Mouse (Mus musculus) lung, adult 18-20 months (tissue): Measurements from ENCODE around the gene Prss57.
A peak's percentile ranks its signal among the peaks of the same experiment; 100 is the strongest.

Experiments
- DNase-seq, 2 experiments: peaks; one replicate each; pipeline ENCODE4 v3.0.0; 2022; ENCODE audit warnings: mixed read lengths in 2 of 2

Prss57 gene

DNA sequence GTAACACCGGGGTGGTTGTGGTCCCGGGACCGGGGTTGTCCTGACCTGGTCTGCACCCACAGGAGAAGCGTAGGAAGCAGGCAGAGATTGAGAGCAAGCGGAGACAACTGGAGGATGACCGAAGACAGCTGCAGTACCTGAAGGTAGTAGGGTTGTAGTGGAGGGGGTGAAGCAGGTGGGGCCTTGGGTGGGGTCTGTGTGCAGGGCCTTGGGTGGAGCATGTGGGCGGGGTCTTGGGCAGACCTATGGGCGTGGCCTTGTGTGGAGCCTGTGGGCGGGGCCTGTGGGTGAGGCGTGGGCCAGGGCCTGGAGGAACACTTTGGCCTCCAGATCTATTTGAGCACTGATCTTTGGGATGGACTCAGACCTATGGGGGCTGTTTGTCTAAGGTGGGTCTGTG lies 16.2 kb upstream of the Prss57 start:
- no peak for DNase-seq

DNA sequence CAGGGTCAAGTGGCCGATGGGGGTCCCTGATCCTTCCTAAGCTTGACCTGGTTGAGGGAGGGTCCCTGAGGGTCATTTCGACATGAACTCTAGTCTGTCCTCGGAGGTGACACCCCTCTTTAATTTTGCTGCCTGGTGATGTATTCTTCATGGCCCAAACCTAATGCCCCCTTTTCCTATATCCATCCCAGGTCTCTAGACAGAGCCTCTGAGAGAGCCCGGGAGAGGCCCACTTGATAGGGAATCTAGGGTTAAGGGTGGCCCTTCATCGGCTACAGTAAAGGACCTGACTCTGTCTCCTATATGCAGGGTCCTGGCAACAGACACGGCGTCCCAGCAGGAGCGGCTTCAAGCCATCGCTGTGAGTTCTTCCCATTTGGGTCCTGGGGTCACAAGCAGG lies 15.6 kb upstream of the Prss57 start:
- DNase-seq = no peak

DNA sequence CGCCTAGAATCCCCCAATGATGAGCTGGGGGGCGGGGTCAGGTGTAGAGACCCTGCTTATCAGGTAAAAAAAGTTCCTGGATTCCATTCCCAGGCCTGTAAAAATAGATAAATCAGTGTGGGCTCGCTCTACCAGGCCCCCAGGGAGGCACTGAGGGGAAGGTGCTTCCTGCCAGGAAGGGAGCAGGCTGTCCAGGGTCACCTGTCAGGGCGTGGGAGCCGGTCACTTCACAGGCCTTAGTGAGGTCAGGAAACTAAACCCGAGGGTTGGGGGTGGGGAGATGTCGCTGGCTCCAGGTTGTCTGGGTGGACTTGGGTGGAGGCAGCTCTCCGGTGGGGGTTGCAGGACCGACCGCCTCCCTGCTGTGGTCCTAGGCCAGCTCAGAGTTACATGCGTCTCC lies 14.9 kb upstream of the Prss57 start:
- peak in 1 of 2 experiments; percentile 24 for DNase-seq

DNA sequence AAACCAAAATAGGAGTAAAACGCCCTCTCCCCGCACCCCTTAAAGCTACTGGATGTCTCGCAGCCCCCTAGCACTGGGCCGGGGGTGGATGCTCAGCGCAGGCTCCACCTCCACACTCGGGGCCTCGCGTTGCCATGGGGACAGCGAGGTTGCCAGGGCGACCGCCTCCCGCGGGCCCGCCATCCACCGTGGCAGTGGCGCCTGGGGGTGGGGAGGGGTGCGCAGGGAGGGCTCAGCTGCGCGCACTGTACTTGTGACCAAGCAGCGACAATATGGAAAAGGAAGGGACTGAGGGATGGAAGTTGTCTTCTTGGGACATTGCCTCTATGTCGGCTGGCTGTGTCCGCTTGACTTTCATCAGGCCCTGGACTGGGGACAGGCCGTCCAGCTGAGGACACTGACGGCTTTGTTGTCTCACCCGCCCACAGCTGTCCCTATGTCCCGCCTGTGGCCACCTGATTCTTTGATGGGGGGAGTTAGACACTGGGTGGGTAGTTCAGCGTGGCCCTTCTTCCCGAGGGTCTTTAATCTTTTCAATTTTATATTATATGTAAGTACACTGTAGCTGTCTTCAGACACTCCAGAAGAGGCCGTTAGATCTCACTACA lies 13.1 kb upstream of the Prss57 start:
- no peak for DNase-seq

DNA sequence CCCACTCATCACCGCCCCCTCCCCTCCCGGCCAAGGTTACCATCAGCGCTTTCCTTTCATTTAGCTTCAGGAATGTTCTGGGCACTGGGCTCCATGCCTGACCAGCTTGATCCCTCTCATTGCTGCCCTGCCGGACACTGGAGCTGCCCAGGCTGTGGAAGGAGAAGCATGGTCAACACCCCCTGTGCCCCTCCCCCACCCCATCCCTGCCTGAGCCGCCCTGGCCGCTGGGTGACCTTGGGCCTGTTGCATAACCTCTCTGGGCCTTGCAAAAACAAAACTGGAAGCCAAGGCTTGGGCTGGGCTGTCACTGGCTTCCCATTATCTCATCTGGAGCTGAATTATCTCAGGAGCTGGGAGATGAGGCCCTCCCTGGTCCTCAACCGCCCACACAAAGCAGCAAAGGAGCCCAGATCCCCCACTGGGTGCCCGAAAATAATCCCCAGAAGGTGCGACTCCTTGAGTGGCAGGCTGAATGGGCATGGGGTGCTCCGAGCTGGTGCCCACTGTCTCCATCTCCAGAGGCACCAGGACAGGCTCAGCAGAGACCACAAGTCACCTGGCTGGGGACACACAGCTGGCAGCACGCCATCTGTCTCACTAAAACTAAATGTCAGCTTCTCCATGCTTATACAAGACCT lies 11.7 kb upstream of the Prss57 start:
- peak; percentile 70 to 74 for DNase-seq

DNA sequence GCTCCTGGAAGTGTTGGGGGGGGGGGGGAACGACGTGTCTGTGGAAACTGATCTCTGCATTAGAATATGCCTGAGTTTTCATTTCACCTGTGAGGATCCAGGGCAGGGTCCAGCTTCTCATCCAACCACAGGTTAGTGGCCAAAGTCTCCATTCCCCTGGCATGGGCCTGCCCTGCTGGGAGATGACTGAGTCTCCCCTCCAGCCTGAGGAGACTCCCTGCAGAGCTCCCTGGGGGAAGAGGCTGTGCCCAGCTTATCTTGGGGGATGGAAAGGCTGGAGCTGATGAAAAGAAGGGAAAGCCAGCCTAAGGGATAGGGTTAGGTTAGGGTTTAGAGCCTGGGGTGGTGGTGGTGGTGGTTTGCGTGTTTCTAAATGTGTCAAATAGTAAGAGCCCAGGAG lies 11.1 kb upstream of the Prss57 start:
- DNase-seq = no peak

DNA sequence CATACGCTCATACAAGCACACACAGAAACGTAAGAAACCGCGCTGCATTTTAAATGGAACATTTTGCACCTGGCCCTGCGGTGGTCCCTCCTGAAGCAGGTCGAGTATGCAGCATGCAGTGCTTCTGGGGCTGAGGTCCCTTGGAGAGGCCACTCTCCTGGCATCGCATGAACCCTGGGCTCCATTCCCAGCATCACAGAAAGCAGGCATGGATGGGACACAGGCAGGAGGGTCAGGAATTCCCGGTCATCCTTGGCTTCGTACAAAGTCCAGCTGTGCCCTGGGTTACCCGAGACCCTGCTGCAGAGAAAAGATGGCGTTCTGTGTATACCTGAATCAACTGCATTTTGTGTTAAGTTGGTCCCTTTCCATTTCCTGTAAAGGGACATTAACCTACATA lies 9.7 kb upstream of the Prss57 start:
- DNase-seq = no peak

DNA sequence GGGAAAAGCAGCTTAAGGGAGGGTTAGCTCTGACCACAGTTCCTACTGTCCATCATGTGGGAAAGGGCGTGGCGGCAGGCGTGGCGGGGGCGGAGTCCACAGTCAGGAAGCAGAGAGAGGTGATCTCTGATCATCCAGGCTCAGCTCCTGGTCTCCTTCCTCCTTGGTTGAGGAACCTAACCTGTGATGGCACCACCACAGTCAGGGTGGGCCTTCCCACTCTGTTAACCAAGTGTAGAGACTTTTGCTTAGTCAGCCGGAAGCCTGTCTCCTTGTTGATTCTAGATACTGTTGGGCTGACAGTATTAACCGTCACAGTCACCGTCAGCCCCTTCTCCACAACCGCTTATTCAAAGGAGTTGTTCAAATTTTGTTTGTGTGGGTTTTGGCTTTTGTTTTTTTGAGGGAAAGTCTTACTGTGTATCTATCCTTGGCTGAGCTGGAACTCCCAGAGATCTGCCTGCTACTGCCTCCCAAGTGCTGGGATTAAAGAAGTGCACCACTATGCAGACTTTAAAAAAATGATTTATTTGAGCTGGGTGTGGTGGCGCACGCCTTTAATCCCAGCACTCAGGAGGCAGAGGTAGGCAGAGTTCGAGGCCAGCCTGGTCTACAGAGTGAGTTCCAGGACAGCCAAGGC lies 7.6 kb upstream of the Prss57 start:
- DNase-seq = peak; percentile 33 to 36

GRCm38 (mm10) chr10:79797326-79797725 lies 6.6 kb upstream of the Prss57 start:
- no peak for DNase-seq

GRCm38 (mm10) chr10:79795905-79796304 lies 5.1 kb upstream of the Prss57 start:
- DNase-seq = no peak

- DNase-seq = peak; percentile 84 to 85
Observed at GRCm38 (mm10) chr10:79794491-79794931, 3.8 kb upstream of the Prss57 start.

DNA sequence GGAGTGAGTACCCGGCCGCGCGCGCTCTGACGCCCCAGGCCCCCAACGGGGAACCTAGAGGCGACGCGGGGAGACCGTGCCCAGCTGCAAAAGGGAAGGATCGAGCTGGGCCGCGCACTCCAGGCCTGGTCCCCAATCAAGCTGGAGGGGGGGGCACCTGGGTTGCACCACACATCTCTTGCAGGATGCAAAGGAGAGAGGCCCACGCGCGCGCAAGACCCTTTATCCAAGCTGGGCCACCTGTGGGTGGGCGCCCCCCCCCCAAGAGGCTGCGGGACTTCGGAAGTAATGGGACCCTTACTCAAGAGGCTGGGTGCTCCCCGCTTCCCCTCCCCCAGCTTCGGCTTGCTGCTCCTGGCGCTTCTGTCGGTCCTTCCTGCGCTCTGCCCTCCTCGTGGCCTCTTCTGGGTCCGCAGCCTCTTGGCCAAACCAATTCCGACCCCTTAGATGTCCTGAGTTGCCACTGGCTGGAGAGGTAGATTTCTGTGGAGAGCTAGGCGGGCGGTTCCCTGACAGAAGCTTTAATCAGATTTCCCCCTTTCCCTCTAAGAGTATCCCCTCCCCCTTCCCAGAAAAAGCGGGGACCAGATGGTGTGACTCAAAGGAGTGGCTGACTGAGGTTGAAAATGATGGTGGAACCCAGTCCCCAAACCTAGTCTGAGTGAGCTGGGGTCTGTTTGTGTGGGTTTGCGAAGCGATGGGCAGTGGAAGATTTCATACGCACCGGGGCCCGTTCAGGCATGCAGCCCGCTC lies 3.2 kb upstream of the Prss57 start:
- DNase-seq = peak; percentile 22 to 31

- DNase-seq = peak; percentile 65 to 68
Observed at GRCm38 (mm10) chr10:79793051-79793737, 2.4 kb upstream of the Prss57 start, which contains the start of gene Palm. Palm (plus strand) TSS chr10:79793572.

DNA sequence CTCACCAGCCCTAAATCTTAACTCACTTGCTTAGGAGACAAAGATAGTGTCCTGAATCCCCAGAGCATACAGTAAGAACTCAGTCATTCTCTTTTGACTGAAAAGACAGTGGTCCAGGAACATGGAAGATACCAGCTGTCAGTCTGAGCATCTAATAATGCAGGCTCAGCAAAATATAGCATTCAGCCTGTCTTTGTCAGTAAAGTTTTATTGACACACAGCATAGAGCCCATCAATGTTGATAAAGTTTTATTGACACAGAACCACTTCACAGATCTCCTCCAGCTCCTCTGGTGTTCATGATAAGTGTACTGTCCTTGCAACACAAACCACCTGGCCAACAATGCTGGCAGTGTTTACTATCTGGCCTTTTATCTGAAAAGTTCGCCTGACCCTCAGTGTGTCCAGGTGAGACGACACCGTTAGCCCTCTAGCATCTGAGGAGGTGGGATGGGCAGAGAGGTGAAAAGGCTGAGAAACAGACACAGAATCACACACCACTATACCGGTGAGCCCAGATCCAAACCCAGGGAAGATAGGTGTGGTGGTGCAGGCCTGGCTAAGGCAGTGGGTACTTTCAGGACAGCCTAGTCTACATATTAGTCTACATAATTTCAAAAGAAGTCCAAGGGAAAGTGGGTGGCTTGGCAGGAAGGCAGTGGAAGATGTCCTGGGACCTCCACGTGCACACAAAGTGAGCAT lies 1.7 kb upstream of the Prss57 start:
- no peak for DNase-seq

GRCm38 (mm10) chr10:79789581-79789980 lies 1.2 kb downstream of the Prss57 start:
- no peak for DNase-seq

- peak; percentile 67 to 68 for DNase-seq
Observed at GRCm38 (mm10) chr10:79788386-79789158, 2.2 kb downstream of the Prss57 start.

DNA sequence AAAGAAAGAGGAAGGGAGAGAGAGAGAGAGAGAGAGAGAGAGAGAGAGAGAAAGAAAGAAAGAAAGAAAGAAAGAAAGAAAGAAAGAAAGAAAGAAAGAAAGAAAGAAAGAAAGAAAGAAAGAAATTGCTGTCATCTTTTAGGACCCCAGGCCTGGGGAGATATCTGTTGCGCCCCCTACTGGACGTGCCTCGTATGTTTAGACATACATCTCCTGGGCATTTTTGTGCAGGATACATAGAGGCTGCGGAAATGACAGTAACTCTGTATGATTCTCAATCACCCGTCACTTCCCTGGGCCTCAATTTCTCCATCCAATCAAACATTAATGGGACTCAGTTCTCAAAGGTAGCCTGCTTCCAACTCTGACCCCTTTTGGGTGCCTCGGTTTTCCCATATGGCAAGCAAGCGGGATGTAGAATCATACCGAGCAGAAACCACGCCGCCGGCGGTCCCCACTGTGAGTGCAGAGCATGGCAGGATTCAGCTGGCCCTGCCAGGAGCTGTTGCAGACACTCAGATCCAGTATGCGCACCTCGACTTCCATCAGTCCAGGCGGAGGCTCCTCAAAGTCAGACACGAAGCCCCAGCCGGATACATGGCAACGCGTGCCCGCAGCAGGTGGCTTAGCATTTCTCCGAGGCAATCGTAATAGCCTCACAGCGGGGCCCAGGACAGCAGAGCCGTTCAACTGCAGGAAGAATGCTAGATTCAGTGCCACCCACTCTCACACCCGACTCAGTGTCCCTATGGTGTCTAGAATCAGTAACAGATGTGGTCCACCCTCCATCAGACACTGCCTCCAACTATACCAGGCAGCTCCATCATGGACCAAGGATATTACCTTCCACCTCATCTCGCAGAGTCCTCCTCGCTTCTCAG lies 6.6 kb downstream of the Prss57 start:
- DNase-seq = no peak

DNA sequence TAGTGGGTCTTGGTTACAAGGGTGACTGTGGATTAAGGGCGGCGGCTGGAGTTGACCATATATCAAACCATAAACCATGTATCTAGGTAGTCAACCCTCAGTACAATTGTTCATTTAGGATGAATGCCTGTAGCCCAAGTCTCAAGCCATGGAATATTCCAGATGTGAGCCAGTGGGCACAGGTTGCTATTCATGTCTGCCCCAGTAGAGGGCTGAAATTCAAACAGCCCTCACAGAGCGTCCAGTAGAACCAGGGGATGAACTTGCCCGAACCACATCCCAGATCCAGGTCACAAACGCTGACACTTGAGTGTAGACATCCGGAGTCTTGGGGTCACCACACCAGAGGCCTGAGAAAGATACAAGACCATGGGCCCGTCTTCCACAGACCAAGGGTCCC lies 7.7 kb downstream of the Prss57 start:
- no peak for DNase-seq

GRCm38 (mm10) chr10:79781956-79782355 lies 8.8 kb downstream of the Prss57 start:
- no peak for DNase-seq

DNA sequence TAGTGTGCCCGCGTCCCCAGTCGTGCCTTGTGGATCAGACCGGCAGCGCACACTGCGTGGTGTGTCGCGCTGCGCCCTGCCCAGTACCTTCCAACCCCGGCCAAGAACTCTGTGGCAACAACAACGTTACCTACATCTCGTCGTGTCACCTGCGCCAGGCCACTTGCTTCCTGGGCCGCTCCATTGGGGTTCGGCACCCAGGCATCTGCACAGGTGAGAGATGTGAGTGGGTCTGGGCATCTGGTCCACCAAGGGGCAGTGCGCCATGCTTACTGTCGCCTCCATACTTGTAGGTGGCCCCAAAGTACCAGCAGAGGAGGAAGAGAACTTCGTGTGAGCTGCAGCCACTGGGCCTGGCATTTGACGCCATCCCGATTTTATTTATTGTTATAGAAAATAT lies 9.6 kb downstream of the Prss57 start:
- peak in 1 of 2 experiments; percentile 25 for DNase-seq
